Comparison of ENCODE assay signal across 7 mouse cellular contexts in genomic region chr11:105311291-105311975, GRCm38 (mm10). TPM values are rescaled to one million over a fixed set of nuclear protein-coding genes. Genes with fewer than 3 reads are reported as not detected.
A peak's percentile ranks its signal among the peaks of the same experiment; 100 is the strongest.
DNase-seq lines count a peak whose midpoint lies in the region; ATAC-seq and TF ChIP-seq lines count a peak whose summit lies in the region.

No protein-coding gene starts in this region.

- ATAC-seq in kidney, embryonic 14.5 days (ENCODE audit: low FRiP score, low TSS enrichment): no peak
- ATAC-seq in frontal cortex, adult (ENCODE audit: low TSS enrichment): no peak
- ATAC-seq in forebrain, embryonic 15.5 days (replicated peaks): no peak

- H3K4me1 ChIP-seq in kidney, embryonic 14.5 days (ENCODE audit: control insufficient read depth, insufficient read depth, low read length): peaks cover 38% of the 10 kb centered on the region
- peaks cover 22% of the 10 kb centered on the region for H3K4me1 ChIP-seq in forebrain, embryonic 15.5 days

- 0 out of 2 replicates have a peak overlapping the region, but pooled peaks have one; percentile 39 for H3K27ac ChIP-seq in kidney, embryonic 14.5 days (ENCODE audit: low read depth, low read length)
- no peak overlapping the region for H3K27ac ChIP-seq in forebrain, embryonic 15.5 days (replicated peaks)

- no peak overlapping the region for H3K9ac ChIP-seq in kidney, embryonic 14.5 days (ENCODE audit: low read depth, low read length)
- no peak overlapping the region for H3K9ac ChIP-seq in forebrain, embryonic 15.5 days (replicated peaks)

- DNase-seq in 3134 (ENCODE audit: extremely low read depth, insufficient read length, low spot score): peak; percentile 89
- peak; percentile 60 for DNase-seq in gastrocnemius, postnatal 25 days
- peak; percentile 69 for DNase-seq in lung, postnatal 14 days

- 43% methylated on average over 24 of the region's 24 CpGs for WGBS in kidney, embryonic 14.5 days
- WGBS in forebrain, embryonic 15.5 days: 88% methylated on average over 24 of the region's 24 CpGs

- H3K9me3 ChIP-seq in kidney, embryonic 14.5 days (ENCODE audit: control insufficient read depth, low read length): no peaks in the 10 kb centered on the region
- H3K9me3 ChIP-seq in forebrain, embryonic 15.5 days: no peaks in the 10 kb centered on the region

- H3K79me2 ChIP-seq in C2C12 (ENCODE audit: control insufficient read depth, insufficient read depth): peaks cover 78% of the 10 kb centered on the region

- no peak overlapping the region for H3K4me3 ChIP-seq in C2C12 (ENCODE audit: insufficient read depth, poor library complexity, severe bottlenecking)
- H3K4me3 ChIP-seq in kidney, embryonic 14.5 days (ENCODE audit: low read length): no peak overlapping the region
- no peak overlapping the region for H3K4me3 ChIP-seq in forebrain, embryonic 15.5 days

- H3ac ChIP-seq in C2C12 (ENCODE audit: control insufficient read depth, insufficient read length, low read depth): peak overlapping the region; percentile 15

- H3K36me3 ChIP-seq in C2C12 (ENCODE audit: control insufficient read depth, insufficient read depth): peaks cover 9% of the 10 kb centered on the region
- no peaks in the 10 kb centered on the region for H3K36me3 ChIP-seq in kidney, embryonic 14.5 days (ENCODE audit: control insufficient read depth, insufficient read depth, low read length)
- no peaks in the 10 kb centered on the region for H3K36me3 ChIP-seq in forebrain, embryonic 15.5 days

- no peak for TF ChIP-seq CTCF in C2C12 (IDR thresholded peaks at IDR 0.05; ENCODE audit: control insufficient read depth, insufficient read depth, insufficient read length)

- no peak overlapping the region; the same call in 1 of the 2 replicates for H3K4me2 ChIP-seq in kidney, embryonic 14.5 days (replicated peaks; ENCODE audit: low read depth, low read length)
- no peak overlapping the region for H3K4me2 ChIP-seq in forebrain, embryonic 15.5 days (replicated peaks)

- H3K27me3 ChIP-seq in C2C12 (ENCODE audit: control insufficient read depth, insufficient read depth, insufficient read length): no peaks in the 10 kb centered on the region
- no peaks in the 10 kb centered on the region for H3K27me3 ChIP-seq in kidney, embryonic 14.5 days (ENCODE audit: control insufficient read depth, insufficient read depth, low read length)
- H3K27me3 ChIP-seq in forebrain, embryonic 15.5 days: no peaks in the 10 kb centered on the region

- H3K79me3 ChIP-seq in C2C12 (ENCODE audit: low read depth): peaks cover 13% of the 10 kb centered on the region

TF ChIP-seq in C2C12, 6 proteins besides CTCF, POLR2A, EP300 and RAD21:
- no peak for TF ChIP-seq FOSL1 (IDR thresholded peaks at IDR 0.05; ENCODE audit: insufficient read depth, low read length, poor library complexity, severe bottlenecking)
- TF ChIP-seq CEBPB (IDR thresholded peaks at IDR 0.05; ENCODE audit: low read depth): peak; percentile 94

RNA-seq across cellular contexts. Expression of gene Mrc2, which starts 19.0 kb away (rescaled TPM):
- polyA plus RNA-seq in C2C12 (2012; fragmentation: generic; extraction: Trizol): 28.7 TPM
- total RNA-seq in gastrocnemius, postnatal 25 days (2021): 10 to 100 TPM; 16.5 to 18.6 TPM
- 10.9 and 11.5 TPM in 2 replicates for polyA plus RNA-seq in kidney, embryonic 14.5 days (2014; fragmentation: Nextera tagmentation; extraction: Ambion mirVana)
- polyA plus RNA-seq in forebrain, embryonic 15.5 days (2015; fragmentation: Nextera tagmentation; extraction: Ambion mirVana): 4.1 and 4.3 TPM in 2 replicates
